Mouse (Mus musculus): ENCODE data around the gene Hoxb7. TPM values are rescaled to one million over a fixed set of nuclear protein-coding genes. Genes with fewer than 3 reads are reported as not detected.
A peak's percentile ranks its signal among the peaks of the same experiment; 100 is the strongest.

Hoxb7 gene
- polyA plus RNA-seq, 1 experiment from 2014 or later, result not detected

DNA sequence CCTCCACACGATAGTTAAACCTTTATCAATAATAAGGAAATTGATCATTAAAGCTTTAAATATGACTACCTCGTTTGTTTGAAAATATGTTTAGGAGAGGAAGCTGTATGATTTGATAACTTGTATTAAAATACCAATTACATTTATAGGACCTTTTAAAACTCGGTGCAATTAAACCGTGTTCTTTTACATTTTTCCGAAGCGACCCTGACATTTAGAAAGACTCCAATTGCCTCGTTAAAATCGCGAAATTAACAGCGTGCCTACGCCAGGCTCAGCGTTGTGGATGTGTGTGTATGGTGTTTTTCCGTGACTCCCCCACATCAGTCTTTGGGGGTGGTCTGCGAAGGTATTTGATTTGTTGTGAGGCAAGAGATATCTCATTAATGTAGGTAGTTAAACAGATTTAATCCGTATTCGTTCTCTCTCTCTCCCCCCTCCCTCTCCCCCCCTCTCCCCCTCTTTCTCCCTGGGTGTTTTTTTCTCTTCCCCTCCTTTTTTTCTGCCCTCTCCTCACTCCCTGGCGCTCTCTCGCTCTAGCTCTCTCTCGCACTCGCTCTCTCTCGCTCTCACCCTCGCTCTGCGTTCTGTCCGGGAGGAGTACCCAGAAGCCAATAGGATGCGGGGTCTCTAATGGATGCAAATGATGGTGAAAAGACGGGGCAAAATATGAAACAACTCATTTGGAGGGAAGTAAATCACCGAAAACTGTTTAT lies 4.4 kb upstream of the Hoxb7 start, which contains the start of gene Hoxb8:
TSS of gene Hoxb8 (plus strand) at position 51 of the 716 bp plus-strand sequence.
- Histone ChIP-seq H3K27me3 (ENCODE audit: control insufficient read depth, insufficient read depth, low read length) (peaks cover 98% of the 10 kb centered on the region), H3K4me1 (ENCODE audit: control insufficient read depth, insufficient read depth, low read length) (0 out of 2 replicates have a peak, but pooled peaks cover 2% of the 10 kb centered on the region), H3K36me3 (ENCODE audit: control insufficient read depth, insufficient read depth, low read length) (no peaks in the 10 kb centered on the region), H3K4me3 (replicated peaks; ENCODE audit: low read depth, low read length) (no peak within 1 kb of the TSS), H3K4me2 (ENCODE audit: low read length) (no peak within 1 kb of the TSS), H3K27ac (replicated peaks; ENCODE audit: low read depth, low read length) (no peak within 1 kb of the TSS), H3K9me3 (ENCODE audit: control insufficient read depth, low read length) (no peaks in the 10 kb centered on the region), H3K9ac (replicated peaks; ENCODE audit: low read length) (no peak within 1 kb of the TSS)
- DNase-seq (no peak), ATAC-seq (ENCODE audit: low FRiP score, low TSS enrichment) (no peak)
- WGBS, result 2% methylated on average over 27 of the region's 27 CpGs

DNA sequence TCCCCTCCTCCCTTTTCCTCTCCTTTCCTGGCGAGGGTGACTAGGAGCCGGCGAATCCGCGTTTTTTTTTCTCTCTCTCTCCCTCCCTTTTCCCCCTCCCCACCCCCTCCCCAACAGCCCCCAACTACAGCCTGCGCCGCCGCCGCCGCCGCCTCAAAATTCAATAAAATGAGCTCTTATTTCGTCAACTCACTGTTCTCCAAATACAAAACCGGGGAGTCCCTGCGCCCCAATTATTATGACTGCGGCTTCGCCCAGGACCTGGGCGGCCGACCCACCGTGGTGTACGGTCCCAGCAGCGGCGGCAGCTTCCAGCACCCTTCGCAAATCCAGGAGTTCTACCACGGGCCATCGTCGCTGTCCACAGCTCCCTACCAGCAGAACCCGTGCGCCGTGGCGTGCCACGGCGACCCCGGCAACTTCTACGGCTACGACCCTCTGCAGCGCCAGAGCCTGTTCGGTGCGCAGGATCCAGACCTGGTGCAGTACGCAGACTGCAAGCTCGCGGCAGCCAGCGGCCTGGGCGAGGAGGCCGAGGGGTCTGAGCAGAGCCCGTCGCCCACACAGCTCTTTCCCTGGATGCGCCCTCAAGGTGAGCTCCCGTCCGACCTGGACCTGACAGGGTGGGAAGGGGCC lies 3.5 kb upstream of the Hoxb7 start:
- H3K27me3 ChIP-seq (ENCODE audit: control insufficient read depth, insufficient read depth, low read length), result peaks cover 98% of the 10 kb centered on the region
- ATAC-seq (ENCODE audit: low FRiP score, low TSS enrichment), result no peak
- no peak overlapping the region for H3K27ac ChIP-seq (replicated peaks; ENCODE audit: low read depth, low read length)
- H3K9ac ChIP-seq (replicated peaks; ENCODE audit: low read length), result no peak overlapping the region
- under 1% methylated on average over 49 of the region's 49 CpGs for WGBS
- H3K4me1 ChIP-seq (ENCODE audit: control insufficient read depth, insufficient read depth, low read length), result 0 out of 2 replicates have a peak, but pooled peaks cover 2% of the 10 kb centered on the region
- H3K36me3 ChIP-seq (ENCODE audit: control insufficient read depth, insufficient read depth, low read length), result no peaks in the 10 kb centered on the region
- H3K4me2 ChIP-seq (ENCODE audit: low read length), result no peak overlapping the region
- no peak overlapping the region for H3K4me3 ChIP-seq (replicated peaks; ENCODE audit: low read depth, low read length)
- no peak for DNase-seq
- H3K9me3 ChIP-seq (ENCODE audit: control insufficient read depth, low read length), result no peaks in the 10 kb centered on the region

DNA sequence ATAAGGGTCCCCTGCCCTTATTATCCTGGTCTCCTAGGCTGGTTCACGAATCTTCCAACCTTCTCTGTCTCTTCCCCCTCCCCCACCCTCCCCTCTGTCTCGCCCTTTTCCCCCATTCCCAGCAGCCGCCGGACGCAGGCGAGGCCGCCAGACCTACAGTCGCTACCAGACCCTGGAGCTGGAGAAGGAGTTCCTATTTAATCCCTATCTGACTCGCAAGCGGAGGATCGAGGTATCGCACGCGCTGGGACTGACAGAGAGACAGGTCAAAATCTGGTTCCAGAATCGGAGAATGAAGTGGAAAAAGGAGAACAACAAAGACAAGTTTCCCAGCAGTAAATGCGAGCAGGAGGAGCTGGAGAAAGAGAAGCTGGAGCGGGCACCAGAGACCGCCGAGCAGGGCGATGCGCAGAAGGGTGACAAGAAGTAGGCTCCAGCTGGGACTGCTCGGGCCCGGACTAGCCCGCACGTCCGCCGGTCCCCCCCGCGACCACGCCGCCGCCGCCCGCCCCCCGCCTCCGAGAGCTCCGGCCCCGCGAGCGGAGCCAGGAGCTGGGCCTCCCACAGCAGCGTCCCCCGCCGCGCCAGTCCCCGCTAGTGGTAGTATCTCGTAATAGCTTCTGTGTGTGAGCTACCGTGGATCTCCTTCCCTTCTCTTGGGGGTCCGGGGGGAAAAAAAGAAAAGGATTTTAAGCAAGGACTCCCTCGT lies 2.2 kb upstream of the Hoxb7 start:
- no peak for ATAC-seq (ENCODE audit: low FRiP score, low TSS enrichment)
- Histone ChIP-seq H3K9ac (replicated peaks; ENCODE audit: low read length) (no peak overlapping the region), H3K27ac (replicated peaks; ENCODE audit: low read depth, low read length) (no peak overlapping the region), H3K9me3 (ENCODE audit: control insufficient read depth, low read length) (no peaks in the 10 kb centered on the region), H3K4me2 (ENCODE audit: low read length) (peak overlapping the region; percentile 40), H3K36me3 (ENCODE audit: control insufficient read depth, insufficient read depth, low read length) (no peaks in the 10 kb centered on the region), H3K4me3 (replicated peaks; ENCODE audit: low read depth, low read length) (peak overlapping the region; percentile 12; the same call in 1 of the 2 replicates), H3K27me3 (ENCODE audit: control insufficient read depth, insufficient read depth, low read length) (peaks cover 99% of the 10 kb centered on the region), H3K4me1 (ENCODE audit: control insufficient read depth, insufficient read depth, low read length) (0 out of 2 replicates have a peak, but pooled peaks cover 2% of the 10 kb centered on the region)
- WGBS, result under 1% methylated on average over 49 of the region's 49 CpGs
- DNase-seq, result peak; percentile 68

DNA sequence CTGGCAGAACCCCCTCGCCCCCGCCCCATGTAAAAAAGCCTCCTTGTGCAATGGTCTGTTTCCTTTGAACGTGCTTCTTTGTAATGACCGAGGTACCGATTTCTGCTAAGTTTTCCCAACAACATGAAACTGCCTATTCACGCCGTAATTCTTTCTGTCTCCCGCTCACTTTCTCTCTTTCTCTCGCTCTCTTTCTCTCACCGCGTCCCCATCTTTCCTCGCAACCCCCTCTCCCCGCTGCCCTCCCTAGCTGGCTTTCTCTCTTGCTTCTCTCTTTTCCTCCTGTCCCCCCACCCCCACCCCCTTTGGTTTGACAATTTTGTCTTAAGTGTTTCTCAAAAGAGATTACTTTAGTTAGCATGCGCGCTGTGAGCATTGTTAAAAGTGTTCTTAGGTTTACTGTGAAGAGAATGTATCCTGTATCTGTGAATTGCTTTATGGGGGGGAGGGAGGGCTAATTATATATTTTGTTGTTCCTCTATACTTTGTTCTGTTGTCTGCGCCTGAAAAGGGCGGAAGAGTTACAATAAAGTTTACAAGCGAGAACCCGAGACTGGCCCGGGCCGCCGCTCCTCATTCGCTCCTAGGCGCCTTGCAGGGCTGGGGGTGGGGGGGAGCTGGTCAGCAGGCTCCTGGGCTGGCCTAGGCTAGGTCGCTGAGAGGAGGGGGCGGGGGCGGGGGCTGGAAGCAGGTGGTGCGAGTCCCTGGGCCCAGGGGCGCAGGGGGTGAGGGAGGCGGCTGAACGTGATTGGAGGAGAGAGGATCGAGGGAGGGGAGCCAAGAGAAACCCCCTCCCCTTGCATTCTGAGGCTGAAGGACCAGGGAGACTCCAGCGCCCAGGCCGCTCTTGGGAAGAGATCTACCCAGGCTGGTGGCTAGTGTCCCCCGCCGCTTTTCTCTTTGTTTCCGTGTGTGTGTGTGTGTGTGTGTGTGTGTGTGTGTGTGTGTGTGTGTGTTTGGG lies 1.4 kb upstream of the Hoxb7 start:
- peak overlapping the region; percentile 12; the same call in 1 of the 2 replicates for H3K4me3 ChIP-seq (replicated peaks; ENCODE audit: low read depth, low read length)
- H3K9me3 ChIP-seq (ENCODE audit: control insufficient read depth, low read length), result no peaks in the 10 kb centered on the region
- H3K4me1 ChIP-seq (ENCODE audit: control insufficient read depth, insufficient read depth, low read length), result 0 out of 2 replicates have a peak, but pooled peaks cover 2% of the 10 kb centered on the region
- WGBS, result 1% methylated on average over 35 of the region's 37 CpGs
- H3K9ac ChIP-seq (replicated peaks; ENCODE audit: low read length), result no peak overlapping the region
- peak overlapping the region; percentile 40 for H3K4me2 ChIP-seq (ENCODE audit: low read length)
- no peaks in the 10 kb centered on the region for H3K36me3 ChIP-seq (ENCODE audit: control insufficient read depth, insufficient read depth, low read length)
- H3K27ac ChIP-seq (replicated peaks; ENCODE audit: low read depth, low read length), result no peak overlapping the region
- H3K27me3 ChIP-seq (ENCODE audit: control insufficient read depth, insufficient read depth, low read length), result peaks cover 99% of the 10 kb centered on the region
- ATAC-seq (ENCODE audit: low FRiP score, low TSS enrichment), result no peak
- no peak for DNase-seq

DNA sequence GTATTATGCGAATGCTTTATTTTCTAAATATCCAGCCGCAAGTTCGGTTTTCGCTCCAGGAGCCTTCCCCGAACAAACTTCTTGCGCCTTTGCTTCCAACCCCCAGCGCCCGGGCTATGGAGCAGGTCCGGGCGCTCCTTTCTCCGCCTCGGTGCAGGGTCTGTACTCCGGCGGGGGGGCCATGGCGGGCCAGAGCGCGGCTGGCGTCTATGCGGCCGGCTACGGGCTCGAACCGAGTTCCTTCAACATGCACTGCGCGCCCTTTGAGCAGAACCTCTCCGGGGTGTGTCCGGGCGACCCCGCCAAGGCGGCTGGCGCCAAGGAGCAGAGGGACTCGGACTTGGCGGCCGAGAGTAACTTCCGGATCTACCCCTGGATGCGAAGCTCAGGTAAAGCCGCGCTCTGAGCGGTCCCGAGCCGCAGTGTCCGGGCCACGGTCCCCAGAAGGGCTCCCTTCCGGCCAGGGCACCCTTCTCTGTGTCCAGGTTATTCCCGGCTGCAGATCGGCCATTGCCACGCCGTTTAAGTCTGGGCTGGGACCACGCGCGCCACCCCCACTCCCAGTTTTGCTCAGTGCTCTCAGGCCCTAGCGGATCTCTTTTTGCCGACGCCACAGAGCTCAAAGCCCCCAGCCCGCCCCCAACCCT lies 439 bp downstream of the Hoxb7 start:
- no peak overlapping the region for H3K27ac ChIP-seq (replicated peaks; ENCODE audit: low read depth, low read length)
- no peak overlapping the region for H3K4me3 ChIP-seq (replicated peaks; ENCODE audit: low read depth, low read length)
- H3K36me3 ChIP-seq (ENCODE audit: control insufficient read depth, insufficient read depth, low read length), result no peaks in the 10 kb centered on the region
- H3K4me2 ChIP-seq (ENCODE audit: low read length), result no peak overlapping the region
- no peak overlapping the region for H3K9ac ChIP-seq (replicated peaks; ENCODE audit: low read length)
- 1% methylated on average over 55 of the region's 55 CpGs for WGBS
- no peak for ATAC-seq (ENCODE audit: low FRiP score, low TSS enrichment)
- H3K9me3 ChIP-seq (ENCODE audit: control insufficient read depth, low read length), result no peaks in the 10 kb centered on the region
- H3K27me3 ChIP-seq (ENCODE audit: control insufficient read depth, insufficient read depth, low read length), result peaks cover 97% of the 10 kb centered on the region
- DNase-seq, result no peak
- 0 out of 2 replicates have a peak, but pooled peaks cover 2% of the 10 kb centered on the region for H3K4me1 ChIP-seq (ENCODE audit: control insufficient read depth, insufficient read depth, low read length)

DNA sequence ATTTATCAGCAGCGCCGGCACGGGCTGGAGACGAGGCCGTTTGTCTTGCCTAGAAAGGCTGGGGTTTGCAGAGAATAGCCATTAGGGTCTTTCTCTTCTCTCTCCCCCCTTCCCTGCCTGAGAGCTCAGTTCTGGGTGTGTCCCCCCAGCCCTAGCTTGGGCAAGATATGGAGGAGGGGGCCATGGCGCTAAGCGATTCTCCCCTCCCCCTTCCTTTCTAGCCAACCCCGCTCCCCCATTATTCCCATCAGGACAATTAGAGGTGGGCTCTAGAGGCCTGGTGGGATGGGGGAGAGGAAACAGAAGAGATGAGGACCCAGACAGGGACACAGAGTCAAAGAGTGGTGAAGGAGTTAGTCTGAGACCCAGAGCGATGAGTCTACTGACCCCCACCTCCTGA lies 988 bp downstream of the Hoxb7 start:
- H3K9ac ChIP-seq (replicated peaks; ENCODE audit: low read length), result no peak overlapping the region
- H3K36me3 ChIP-seq (ENCODE audit: control insufficient read depth, insufficient read depth, low read length), result no peaks in the 10 kb centered on the region
- WGBS, result under 1% methylated on average over 9 of the region's 9 CpGs
- H3K4me3 ChIP-seq (replicated peaks; ENCODE audit: low read depth, low read length), result no peak overlapping the region
- ATAC-seq (ENCODE audit: low FRiP score, low TSS enrichment) (no peak), DNase-seq (no peak)
- H3K4me1 ChIP-seq (ENCODE audit: control insufficient read depth, insufficient read depth, low read length), result 0 out of 2 replicates have a peak, but pooled peaks cover 2% of the 10 kb centered on the region
- no peak overlapping the region for H3K4me2 ChIP-seq (ENCODE audit: low read length)
- H3K27ac ChIP-seq (replicated peaks; ENCODE audit: low read depth, low read length), result no peak overlapping the region
- no peaks in the 10 kb centered on the region for H3K9me3 ChIP-seq (ENCODE audit: control insufficient read depth, low read length)
- peaks cover 97% of the 10 kb centered on the region for H3K27me3 ChIP-seq (ENCODE audit: control insufficient read depth, insufficient read depth, low read length)

GRCm38 (mm10) chr11:96288455-96289221 lies 2.2 kb downstream of the Hoxb7 start:
- no peak overlapping the region for H3K9ac ChIP-seq (replicated peaks; ENCODE audit: low read length)
- H3K9me3 ChIP-seq (ENCODE audit: control insufficient read depth, low read length), result no peaks in the 10 kb centered on the region
- H3K4me2 ChIP-seq (ENCODE audit: low read length), result no peak overlapping the region
- H3K27ac ChIP-seq (replicated peaks; ENCODE audit: low read depth, low read length), result no peak overlapping the region
- H3K36me3 ChIP-seq (ENCODE audit: control insufficient read depth, insufficient read depth, low read length), result no peaks in the 10 kb centered on the region
- DNase-seq, result no peak
- 0 out of 2 replicates have a peak, but pooled peaks cover 2% of the 10 kb centered on the region for H3K4me1 ChIP-seq (ENCODE audit: control insufficient read depth, insufficient read depth, low read length)
- H3K27me3 ChIP-seq (ENCODE audit: control insufficient read depth, insufficient read depth, low read length), result peaks cover 97% of the 10 kb centered on the region
- WGBS, result 14% methylated on average over 1 of the region's 1 CpGs
- H3K4me3 ChIP-seq (replicated peaks; ENCODE audit: low read depth, low read length), result no peak overlapping the region
- ATAC-seq (ENCODE audit: low FRiP score, low TSS enrichment), result no peak
